Mouse (Mus musculus) liver, embryonic 14.5 days (tissue): Measurements from ENCODE around the gene Plpp6. TPM values are rescaled to one million over a fixed set of nuclear protein-coding genes. Genes with fewer than 3 reads are reported as not detected.

Experiments
- ATAC-seq: fragments of 200-750 bp; cut with Nextera tagmentation; 2 replicates; pipeline ENCODE4 v1.8.0; 2017; ENCODE audit warnings: moderate number of reproducible peaks, mild to moderate bottlenecking, moderate library complexity; ENCODE audit not compliant: insufficient read depth
- DNase-seq, 3 experiments: peaks; one replicate each; pipeline ENCODE4 v3.0.0-alpha.2; 2012 to 2013; ENCODE audit warnings: low read depth in 3 of 3, low spot score in 3 of 3
- H3K27ac ChIP-seq: fragments of 300-500 bp; sonication (generic); 2 replicates; pipeline ENCODE4 v1.5.1; 2014; ENCODE audit warnings: moderate library complexity, mild to moderate bottlenecking, control low read depth, inconsistent platforms
- H3K27me3 ChIP-seq: fragments of 300-500 bp; sonication (generic); 2 replicates; pipeline ENCODE4 v1.6.1; 2014; ENCODE audit warnings: mild to moderate bottlenecking, low read length, moderate library complexity; ENCODE audit not compliant: control insufficient read depth, insufficient read depth
- H3K36me3 ChIP-seq: fragments of 300-500 bp; sonication (generic); replicated peaks from 2 replicates; pipeline ENCODE4 v1.6.1; 2014; ENCODE audit warnings: low read depth; ENCODE audit not compliant: control insufficient read depth, insufficient read depth
- H3K4me1 ChIP-seq, 2 experiments: fragments of 200-500 bp in 1 of 2; fragments of 300-500 bp in 1 of 2; sonication (generic) in 1 of 2; replicated peaks; 2 replicates each; pipeline ENCODE4 v1.6.1; 2012 to 2014; ENCODE audit warnings: antibody characterized with exemption in 1 of 2, inconsistent platforms in 1 of 2, low read length in 1 of 2; ENCODE audit not compliant: control insufficient read depth in 2 of 2, insufficient read depth in 2 of 2
- H3K4me2 ChIP-seq: fragments of 300-500 bp; sonication (generic); 2 replicates; pipeline ENCODE4 v1.6.1; 2014; ENCODE audit warnings: low read depth, mild to moderate bottlenecking, control low read depth, moderate library complexity
- H3K4me3 ChIP-seq, 2 experiments: fragments of 200-500 bp in 1 of 2; fragments of 300-500 bp in 1 of 2; sonication (generic) in 1 of 2; 2 replicates each; pipeline ENCODE4 v1.5.1; 2012 to 2014; ENCODE audit warnings: low read depth in 2 of 2, low read length in 2 of 2, mild to moderate bottlenecking in 2 of 2, control low read depth in 1 of 2, inconsistent platforms in 1 of 2, moderate library complexity in 1 of 2; ENCODE audit not compliant: insufficient read depth in 1 of 2
- H3K9ac ChIP-seq: fragments of 300-500 bp; sonication (generic); replicated peaks from 2 replicates; pipeline ENCODE4 v1.6.1; 2014; ENCODE audit warnings: mild to moderate bottlenecking, control low read depth, moderate library complexity
- H3K9me3 ChIP-seq: fragments of 300-500 bp; sonication (generic); 2 replicates; pipeline ENCODE4 v1.6.1; 2016; ENCODE audit warnings: low read length, mixed read lengths; ENCODE audit not compliant: control insufficient read depth
- CTCF ChIP-seq: IDR thresholded peaks from 2 replicates; pipeline ENCODE4 v1.5.1; 2016; ENCODE audit warnings: antibody characterized with exemption, low read depth, control low read depth
- EP300 ChIP-seq: IDR thresholded peaks from 2 replicates; pipeline ENCODE4 v1.6.1; 2016; ENCODE audit warnings: antibody characterized with exemption, low read depth
- WGBS: fragments of 180-500 bp; shearing (Covaris S2); extraction: QIAGEN DNeasy Blood & Tissue Kit; methylation state at CpG from one replicate; pipeline ENCODE4 v1.1.7; 2014; ENCODE audit not compliant: insufficient replicate concordance; 5-methylcytosine and 5-hydroxymethylcytosine counted together
- polyA plus RNA-seq, 2 experiments: library from polyadenylated mRNA; depleted of rRNA in 1 of 2; stranded (reverse) in 1 of 2; unstranded in 1 of 2; fragments of >200 nt; fragmentation: Nextera tagmentation in 1 of 2; extraction: Ambion mirVana in 1 of 2; gene quantifications; 2 replicates each; pipeline versions ENCODE4 v1.2.1 to v1.2.3; 2012 to 2014

Plpp6 gene
- polyA plus RNA-seq, 2 experiments, result 1.5 to 2.0 TPM

GRCm38 (mm10) chr19:29008069-29008706 lies 44.4 kb downstream of the Plpp6 start:
- H3K27ac ChIP-seq, result no peak overlapping the region
- ATAC-seq (no peak), DNase-seq (no peak)
- no peaks in the 10 kb centered on the region for H3K27me3 ChIP-seq
- peaks cover 9% of the 10 kb centered on the region for H3K36me3 ChIP-seq
- no peak overlapping the region for H3K4me2 ChIP-seq
- no peak overlapping the region for H3K4me3 ChIP-seq
- H3K4me1 ChIP-seq, result no peaks in the 10 kb centered on the region
- 73% methylated on average over 3 of the region's 3 CpGs for WGBS
- TF ChIP-seq EP300 (no peak), CTCF (no peak)
- no peaks in the 10 kb centered on the region for H3K9me3 ChIP-seq
- H3K9ac ChIP-seq, result no peak overlapping the region

- WGBS, result 83% methylated on average over 11 of the region's 11 CpGs
- H3K36me3 ChIP-seq, result peaks cover 12% of the 10 kb centered on the region
These were observed 45.3 kb downstream of the Plpp6 start for GRCm38 (mm10) chr19:29009046-29009445.

GRCm38 (mm10) chr19:29011355-29011990 lies 47.7 kb downstream of the Plpp6 start:
- H3K36me3 ChIP-seq, result peaks cover 20% of the 10 kb centered on the region

More at GRCm38 (mm10) chr19:29009046-29009445, 45.3 kb downstream of the Plpp6 start:
- H3K27ac ChIP-seq, result no peak overlapping the region
- DNase-seq (no peak), ATAC-seq (no peak)
- H3K27me3 ChIP-seq, result no peaks in the 10 kb centered on the region
- H3K4me3 ChIP-seq, result no peak overlapping the region
- no peaks in the 10 kb centered on the region; a peak in 1 of 4 replicates for H3K4me1 ChIP-seq
- TF ChIP-seq EP300 (no peak), CTCF (no peak)
- no peak overlapping the region for H3K4me2 ChIP-seq
- no peaks in the 10 kb centered on the region for H3K9me3 ChIP-seq
- H3K9ac ChIP-seq, result no peak overlapping the region

GRCm38 (mm10) chr19:29014466-29015055 lies 50.8 kb downstream of the Plpp6 start:
- DNase-seq (no peak), ATAC-seq (no peak)
- H3K4me2 ChIP-seq, result no peak overlapping the region
- peaks cover 17% of the 10 kb centered on the region for H3K36me3 ChIP-seq
- H3K9ac ChIP-seq, result no peak overlapping the region
- no peaks in the 10 kb centered on the region for H3K27me3 ChIP-seq
- H3K27ac ChIP-seq, result no peak overlapping the region
- no peak overlapping the region for H3K4me3 ChIP-seq
- H3K9me3 ChIP-seq, result no peaks in the 10 kb centered on the region
- TF ChIP-seq CTCF, result no peak
- TF ChIP-seq EP300, result no peak
- H3K4me1 ChIP-seq, result no peaks in the 10 kb centered on the region; a peak in 1 of 4 replicates
- 81% methylated on average over 5 of the region's 5 CpGs for WGBS

More at GRCm38 (mm10) chr19:29011355-29011990, 47.7 kb downstream of the Plpp6 start:
- no peak overlapping the region for H3K9ac ChIP-seq
- no peak overlapping the region for H3K27ac ChIP-seq
- no peaks in the 10 kb centered on the region; a peak in 1 of 4 replicates for H3K4me1 ChIP-seq
- no peaks in the 10 kb centered on the region for H3K9me3 ChIP-seq
- H3K4me3 ChIP-seq, result no peak overlapping the region
- H3K4me2 ChIP-seq, result no peak overlapping the region
- no peak for ATAC-seq
- H3K27me3 ChIP-seq, result no peaks in the 10 kb centered on the region
- no peak for DNase-seq
- TF ChIP-seq EP300, result no peak
- TF ChIP-seq CTCF, result no peak
- 76% methylated on average over 12 of the region's 12 CpGs for WGBS
